Mouse (Mus musculus) forebrain, embryonic 15.5 days (tissue): ENCODE measurements around the gene Zfp804a. TPM values are rescaled to one million over a fixed set of nuclear protein-coding genes. Genes with fewer than 3 reads are reported as not detected.

Experiments used
- ATAC-seq: fragments of 200-750 bp; cut with Nextera tagmentation; replicated peaks from 2 replicates; pipeline ENCODE4 v1.8.0; 2017; ENCODE audit warnings: mild to moderate bottlenecking, moderate TSS enrichment, moderate library complexity
- H3K27ac ChIP-seq: fragments of 300-500 bp; sonication (generic); replicated peaks from 2 replicates; pipeline ENCODE4 v1.5.1; 2015; ENCODE audit warnings: mild to moderate bottlenecking, inconsistent platforms
- H3K27me3 ChIP-seq: fragments of 300-500 bp; sonication (generic); 2 replicates; pipeline ENCODE4 v1.6.1; 2015; ENCODE audit warnings: inconsistent platforms
- H3K36me3 ChIP-seq: fragments of 300-500 bp; sonication (generic); 2 replicates; pipeline ENCODE4 v1.6.1; 2015; ENCODE audit warnings: mild to moderate bottlenecking, inconsistent platforms
- H3K4me1 ChIP-seq: fragments of 300-500 bp; sonication (generic); 2 replicates; pipeline ENCODE4 v1.6.1; 2015; ENCODE audit warnings: inconsistent platforms
- H3K4me2 ChIP-seq: fragments of 300-500 bp; sonication (generic); replicated peaks from 2 replicates; pipeline ENCODE4 v1.6.1; 2015; ENCODE audit warnings: mild to moderate bottlenecking, inconsistent platforms
- H3K4me3 ChIP-seq: fragments of 300-500 bp; sonication (generic); 2 replicates; pipeline ENCODE4 v1.5.1; 2015; ENCODE audit warnings: mild to moderate bottlenecking, inconsistent platforms
- H3K9ac ChIP-seq: fragments of 300-500 bp; sonication (generic); replicated peaks from 2 replicates; pipeline ENCODE4 v1.6.1; 2015; ENCODE audit warnings: mild to moderate bottlenecking, inconsistent platforms
- H3K9me3 ChIP-seq: fragments of 300-500 bp; sonication (generic); 2 replicates; pipeline ENCODE4 v1.6.1; 2016; ENCODE audit warnings: inconsistent platforms
- WGBS: fragments of 180-500 bp; shearing (Covaris S2); methylation state at CpG from one replicate; pipeline ENCODE4 v1.1.7; 2015; ENCODE audit warnings: mixed read lengths; 5-methylcytosine and 5-hydroxymethylcytosine counted together
- polyA plus RNA-seq: library from polyadenylated mRNA; unstranded; fragments of >200 nt; fragmentation: Nextera tagmentation; extraction: Ambion mirVana; gene quantifications from 2 replicates; pipeline ENCODE4 v1.2.1, GENCODE M21; 2015

Gene Zfp804a
- 6.1 and 6.3 TPM in 2 replicates for polyA plus RNA-seq

DNA sequence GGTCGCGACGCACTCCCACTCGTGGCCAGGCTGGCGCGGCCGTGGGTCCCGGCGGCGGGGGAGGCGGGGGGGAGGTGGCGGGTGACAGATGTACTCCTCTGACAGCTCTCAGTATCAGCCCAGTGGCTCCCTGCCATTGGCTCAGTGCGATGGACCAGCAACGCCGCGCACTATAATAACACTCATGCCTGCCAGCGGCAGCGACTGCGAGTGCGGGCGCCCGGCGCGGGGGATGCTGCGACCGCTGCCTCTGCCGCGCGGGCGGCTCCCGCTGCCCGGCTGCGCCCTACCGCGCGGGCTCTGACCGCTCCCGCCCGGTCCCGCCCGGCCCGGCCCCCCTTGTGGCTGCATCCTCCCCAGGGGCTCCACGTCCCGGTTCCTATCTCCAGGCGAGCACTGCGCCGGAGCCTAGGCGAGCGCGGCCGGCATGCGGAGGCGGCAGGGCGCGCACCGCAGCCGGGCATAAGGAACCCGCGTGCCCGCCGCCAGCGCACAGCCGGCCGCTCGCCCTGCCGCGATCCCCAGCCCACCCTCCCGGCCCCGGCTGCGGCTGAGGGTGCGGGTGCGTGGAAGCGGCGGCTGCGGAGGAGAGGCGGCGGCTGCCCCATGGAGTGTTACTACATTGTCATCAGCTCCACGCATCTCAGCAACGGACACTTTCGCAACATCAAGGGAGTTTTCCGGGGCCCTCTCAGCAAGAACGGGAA is at the start of gene Zfp804a:
Zfp804a (plus strand) TSS at position 38 of the 707 bp plus-strand sequence.
- peak within 1 kb of the TSS; percentile 91 for H3K4me3 ChIP-seq
- peak within 1 kb of the TSS; percentile 80 for H3K4me2 ChIP-seq
- H3K27me3 ChIP-seq, result no peaks in the 10 kb centered on the region
- H3K9me3 ChIP-seq, result no peaks in the 10 kb centered on the region
- WGBS, result under 1% methylated on average over 62 of the region's 82 CpGs
- H3K36me3 ChIP-seq, result no peaks in the 10 kb centered on the region
- ATAC-seq, result peak; percentile 95
- peak within 1 kb of the TSS; percentile 93 for H3K27ac ChIP-seq
- peak within 1 kb of the TSS; percentile 86 for H3K9ac ChIP-seq
- peaks cover 12% of the 10 kb centered on the region for H3K4me1 ChIP-seq

DNA sequence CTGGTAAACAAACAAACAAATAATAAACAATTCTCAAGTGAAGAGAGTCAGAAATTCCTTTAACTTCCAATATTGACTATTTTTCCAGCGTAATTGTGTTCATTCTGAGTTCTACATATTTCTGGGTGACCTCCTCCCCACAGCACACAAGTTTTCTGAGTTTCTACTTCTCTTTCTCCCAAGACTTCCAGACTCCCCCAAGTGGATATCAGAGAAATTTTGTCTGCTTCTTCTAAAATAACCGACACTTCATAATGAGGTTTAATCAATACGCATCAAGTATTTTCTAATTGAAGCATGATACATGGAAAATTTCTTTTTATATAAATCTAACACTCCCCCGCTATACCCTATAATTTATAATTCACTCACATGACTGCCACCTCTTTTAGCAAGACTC is 1.4 kb upstream of the Zfp804a start:
- Histone ChIP-seq H3K4me1 (peaks cover 12% of the 10 kb centered on the region), H3K27ac (peak overlapping the region; percentile 93; the same call in 1 of the 2 replicates), H3K9me3 (no peaks in the 10 kb centered on the region), H3K4me3 (peak overlapping the region; percentile 91), H3K36me3 (no peaks in the 10 kb centered on the region), H3K9ac (no peak overlapping the region), H3K27me3 (no peaks in the 10 kb centered on the region), H3K4me2 (peak overlapping the region; percentile 80)
- ATAC-seq, result no peak
- 62% methylated on average over 4 of the region's 4 CpGs for WGBS

DNA sequence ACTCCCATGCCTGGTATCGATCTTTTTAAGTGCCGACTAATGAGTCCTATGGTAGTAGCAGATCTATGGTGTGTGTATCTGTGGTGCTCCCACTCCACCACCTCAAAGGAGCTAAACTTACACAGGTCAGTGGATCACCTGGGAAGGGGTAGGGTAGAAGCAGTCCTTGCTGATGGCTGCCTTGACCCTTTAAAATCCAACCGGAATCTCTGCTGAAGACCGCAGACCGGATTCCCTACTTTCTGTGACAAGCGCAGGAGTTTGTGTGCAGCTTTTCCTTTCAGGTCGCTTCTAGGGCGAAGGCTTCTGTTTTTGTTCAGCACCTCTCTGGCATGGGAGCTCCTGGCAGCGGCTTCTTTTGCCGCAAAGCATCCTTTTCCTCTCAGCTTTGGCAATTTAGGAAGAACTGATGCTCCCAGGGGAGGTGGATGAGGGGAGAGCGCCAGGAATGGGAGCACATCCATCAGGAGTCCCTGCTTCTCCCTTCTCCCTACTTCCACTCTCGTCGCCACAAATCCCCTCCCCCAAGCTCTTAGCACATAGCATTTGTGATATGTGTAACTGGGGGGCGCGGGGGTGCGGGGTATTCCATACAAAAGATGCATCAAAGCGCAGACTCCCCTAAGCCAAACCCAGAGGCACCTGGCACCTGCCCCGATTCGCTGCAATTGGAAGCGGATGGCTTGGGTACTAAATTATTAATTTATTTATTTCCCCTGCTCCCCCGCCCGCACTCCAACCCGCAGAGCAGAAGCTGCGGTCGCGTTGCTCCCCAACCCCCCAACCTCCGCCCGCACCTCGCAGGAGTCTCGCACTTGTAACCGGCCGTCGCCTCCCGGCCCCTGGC is 461 bp upstream of the Zfp804a start:
- H3K4me3 ChIP-seq, result peak overlapping the region; percentile 91
- peak overlapping the region; percentile 93 for H3K27ac ChIP-seq
- peaks cover 12% of the 10 kb centered on the region for H3K4me1 ChIP-seq
- 1% methylated on average over 34 of the region's 34 CpGs for WGBS
- H3K9ac ChIP-seq, result peak overlapping the region; percentile 86
- H3K27me3 ChIP-seq, result no peaks in the 10 kb centered on the region
- peak overlapping the region; percentile 80 for H3K4me2 ChIP-seq
- peak; percentile 83 for ATAC-seq
- H3K9me3 ChIP-seq, result no peaks in the 10 kb centered on the region
- no peaks in the 10 kb centered on the region for H3K36me3 ChIP-seq

DNA sequence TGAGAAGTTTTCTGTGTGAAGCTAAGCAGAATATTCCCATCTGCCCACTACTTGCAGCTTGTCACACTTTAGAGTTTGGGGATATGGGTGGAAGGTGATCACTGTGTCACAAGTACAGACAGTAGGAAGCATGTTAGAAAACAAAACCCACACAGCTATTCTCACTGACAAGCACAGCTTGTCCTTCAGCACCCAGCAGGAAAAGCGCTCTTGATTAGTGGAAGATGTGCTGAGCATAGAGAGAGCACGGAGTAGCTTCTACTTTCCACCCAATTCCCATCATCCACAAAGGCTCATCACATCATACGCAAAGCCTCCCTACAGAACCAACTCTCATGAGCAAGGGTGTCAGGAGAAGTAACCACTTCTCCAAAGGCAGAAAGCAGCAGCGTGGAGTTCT is 1.4 kb downstream of the Zfp804a start:
- Histone ChIP-seq H3K36me3 (no peaks in the 10 kb centered on the region), H3K9me3 (no peaks in the 10 kb centered on the region), H3K4me2 (peak overlapping the region; percentile 80), H3K9ac (peak overlapping the region; percentile 86), H3K4me1 (peaks cover 12% of the 10 kb centered on the region), H3K27me3 (no peaks in the 10 kb centered on the region), H3K4me3 (peak overlapping the region; percentile 91), H3K27ac (peak overlapping the region; percentile 93; the same call in 1 of the 2 replicates)
- WGBS, result 55% methylated on average over 4 of the region's 4 CpGs
- ATAC-seq, result no peak

DNA sequence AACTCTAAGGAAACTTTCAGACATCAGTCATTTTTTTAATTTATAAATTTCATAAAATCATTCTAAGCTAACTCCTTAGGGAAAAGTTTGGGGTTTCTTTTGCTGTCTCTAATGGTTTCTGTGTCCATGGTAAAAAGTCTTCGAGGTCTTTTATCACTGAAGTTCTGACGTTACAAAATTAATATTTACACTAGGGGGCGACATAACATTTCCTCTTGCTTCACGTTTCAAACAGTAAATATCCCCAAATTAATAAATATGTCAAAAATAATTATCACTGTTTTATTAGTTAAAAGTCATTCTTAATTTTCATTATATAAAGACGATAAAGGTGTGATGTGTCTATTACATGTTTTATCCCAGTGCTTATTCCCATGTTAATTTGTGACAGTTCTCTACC is 11.6 kb downstream of the Zfp804a start:
- Histone ChIP-seq H3K27me3 (no peaks in the 10 kb centered on the region), H3K4me1 (no peaks in the 10 kb centered on the region), H3K36me3 (no peaks in the 10 kb centered on the region), H3K4me2 (no peak overlapping the region), H3K9me3 (no peaks in the 10 kb centered on the region), H3K9ac (no peak overlapping the region), H3K4me3 (no peak overlapping the region), H3K27ac (no peak overlapping the region)
- ATAC-seq, result no peak
- 33% methylated on average over 5 of the region's 5 CpGs for WGBS

DNA sequence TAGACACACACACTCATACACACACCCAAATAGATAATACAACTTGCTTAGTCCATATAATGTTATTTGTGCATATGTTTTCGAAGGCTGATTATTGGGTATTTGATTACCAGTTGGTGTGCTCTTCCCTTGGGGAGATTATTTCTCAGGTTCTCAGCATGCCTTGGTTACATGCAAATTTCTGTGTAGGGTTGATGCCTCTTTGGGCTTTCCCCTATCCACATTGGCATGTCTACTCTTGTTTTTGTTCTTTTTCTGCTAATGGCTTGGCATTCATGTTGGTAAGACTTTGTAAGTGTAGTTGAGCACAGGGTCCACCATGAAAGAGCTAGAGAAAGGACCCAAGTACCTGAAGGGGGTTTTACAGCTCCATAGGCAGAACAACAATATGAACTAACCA is 14.9 kb downstream of the Zfp804a start:
- H3K27me3 ChIP-seq, result no peaks in the 10 kb centered on the region
- WGBS, result 88% methylated on average over 1 of the region's 1 CpGs
- H3K9ac ChIP-seq, result no peak overlapping the region
- H3K4me2 ChIP-seq, result no peak overlapping the region
- no peaks in the 10 kb centered on the region for H3K36me3 ChIP-seq
- no peak for ATAC-seq
- H3K4me3 ChIP-seq, result no peak overlapping the region
- no peak overlapping the region for H3K27ac ChIP-seq
- no peaks in the 10 kb centered on the region for H3K9me3 ChIP-seq
- no peaks in the 10 kb centered on the region for H3K4me1 ChIP-seq

DNA sequence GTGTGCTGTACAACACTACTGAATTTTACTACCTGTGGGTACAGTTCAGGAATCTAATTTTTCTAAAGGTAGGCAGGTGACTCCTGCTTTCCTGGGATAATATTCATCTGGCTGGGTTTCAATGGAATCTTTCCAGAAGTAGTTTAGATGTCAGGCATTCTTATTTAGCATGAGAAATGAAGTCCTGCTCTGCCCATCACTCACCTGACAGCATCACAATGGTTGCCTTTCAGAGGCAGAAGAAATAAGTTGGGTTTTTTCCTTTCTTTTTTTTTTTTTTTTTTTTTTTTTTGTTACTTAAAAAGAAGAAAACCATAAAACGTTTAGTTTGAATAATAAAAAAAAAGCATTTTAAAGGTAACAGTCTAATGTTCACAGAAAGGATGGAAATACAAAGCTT is 16.1 kb downstream of the Zfp804a start:
- Histone ChIP-seq H3K9me3 (no peaks in the 10 kb centered on the region), H3K4me3 (no peak overlapping the region), H3K4me1 (no peaks in the 10 kb centered on the region), H3K36me3 (no peaks in the 10 kb centered on the region), H3K27ac (no peak overlapping the region), H3K4me2 (no peak overlapping the region), H3K27me3 (no peaks in the 10 kb centered on the region), H3K9ac (no peak overlapping the region)
- WGBS, result 26% methylated on average over 1 of the region's 1 CpGs
- ATAC-seq, result no peak

DNA sequence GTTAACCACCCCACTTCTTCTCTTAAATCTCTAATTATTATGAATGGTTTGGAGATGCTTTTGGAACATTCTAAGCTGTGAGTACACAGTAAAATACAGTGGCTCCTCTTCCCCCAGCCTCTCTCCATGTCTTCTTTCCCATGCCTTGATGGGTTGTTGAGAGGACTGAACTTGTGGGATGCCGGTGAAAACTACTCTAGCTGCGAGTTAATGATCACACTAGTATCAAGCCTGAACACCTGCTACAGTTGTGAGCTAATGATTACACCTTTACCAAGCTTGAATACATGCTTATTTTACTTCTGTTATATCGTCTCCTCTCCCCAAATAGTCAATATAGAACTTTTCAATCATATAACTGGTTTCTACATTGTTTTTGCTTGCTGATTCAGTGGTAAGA is 23.9 kb downstream of the Zfp804a start:
- Histone ChIP-seq H3K27me3 (no peaks in the 10 kb centered on the region), H3K4me1 (no peaks in the 10 kb centered on the region; the same call in 1 of the 2 replicates), H3K36me3 (no peaks in the 10 kb centered on the region), H3K4me3 (no peak overlapping the region), H3K9ac (no peak overlapping the region), H3K27ac (no peak overlapping the region), H3K9me3 (no peaks in the 10 kb centered on the region), H3K4me2 (no peak overlapping the region)
- ATAC-seq, result no peak
- WGBS, result 92% methylated on average over 3 of the region's 3 CpGs

DNA sequence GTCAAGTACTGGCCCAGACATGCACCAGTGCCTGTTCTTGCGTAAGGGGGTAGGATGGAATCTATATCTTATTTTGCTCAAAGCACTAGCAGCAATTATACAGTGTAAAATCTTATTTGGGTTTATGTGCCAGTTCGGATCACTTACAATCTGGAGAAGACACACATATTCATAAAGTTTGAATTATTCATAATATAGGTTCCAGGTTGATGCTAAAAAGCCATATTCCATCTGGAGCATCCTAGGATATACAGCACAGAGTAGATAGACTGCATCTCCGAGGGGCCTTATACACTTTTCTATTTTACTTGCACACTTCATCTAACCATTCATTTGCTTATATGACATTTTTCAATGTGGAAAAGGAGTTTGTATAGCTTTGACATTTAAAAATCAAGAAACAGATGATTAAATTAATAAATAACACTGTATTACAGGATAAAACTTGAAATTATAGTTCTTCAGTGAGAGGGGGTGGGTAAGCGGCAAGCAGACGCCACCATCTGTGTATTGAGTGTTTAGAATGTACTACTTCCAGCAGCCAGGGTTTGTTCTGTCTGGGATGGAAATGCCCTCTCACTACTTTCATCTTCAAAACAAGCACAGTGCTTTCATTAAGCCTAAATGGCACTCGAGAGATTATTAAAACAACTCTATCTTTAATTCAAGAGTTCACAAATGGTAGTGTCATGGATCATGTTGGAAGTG is 25.4 kb downstream of the Zfp804a start:
- peak; percentile 83 for ATAC-seq
- Histone ChIP-seq H3K9ac (no peak overlapping the region), H3K27me3 (no peaks in the 10 kb centered on the region), H3K4me3 (no peak overlapping the region), H3K9me3 (no peaks in the 10 kb centered on the region), H3K4me1 (no peaks in the 10 kb centered on the region; the same call in 1 of the 2 replicates), H3K4me2 (no peak overlapping the region), H3K36me3 (no peaks in the 10 kb centered on the region), H3K27ac (peak overlapping the region; percentile 34; the same call in 1 of the 2 replicates)
- WGBS, result 58% methylated on average over 6 of the region's 6 CpGs

DNA sequence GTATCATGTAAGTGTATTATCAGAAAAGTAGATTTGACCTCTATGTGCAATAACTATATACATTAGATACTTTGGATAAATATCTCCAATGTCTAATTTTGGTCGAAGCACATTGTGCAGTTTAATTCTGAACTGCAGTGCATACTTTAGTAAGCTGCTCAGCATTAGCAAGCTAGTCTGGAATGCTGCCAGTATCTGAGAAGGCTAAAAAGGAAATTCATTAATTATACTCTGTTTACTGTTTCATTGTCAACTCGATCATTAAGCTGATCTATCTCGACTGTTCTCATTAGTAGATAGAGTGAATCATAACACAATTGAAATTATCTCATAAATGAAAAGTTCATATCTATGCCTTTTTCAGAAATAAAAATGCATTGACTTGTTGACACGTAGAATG is 27.7 kb downstream of the Zfp804a start:
- Histone ChIP-seq H3K36me3 (no peaks in the 10 kb centered on the region), H3K27ac (no peak overlapping the region), H3K9ac (no peak overlapping the region), H3K4me3 (no peak overlapping the region), H3K9me3 (no peaks in the 10 kb centered on the region), H3K4me2 (no peak overlapping the region), H3K27me3 (no peaks in the 10 kb centered on the region), H3K4me1 (no peaks in the 10 kb centered on the region; the same call in 1 of the 2 replicates)
- ATAC-seq, result peak; percentile 30; the same call in 1 of the 2 replicates
- whole genome bisulfite sequencing, result 21% methylated on average over 4 of the region's 4 CpGs

DNA sequence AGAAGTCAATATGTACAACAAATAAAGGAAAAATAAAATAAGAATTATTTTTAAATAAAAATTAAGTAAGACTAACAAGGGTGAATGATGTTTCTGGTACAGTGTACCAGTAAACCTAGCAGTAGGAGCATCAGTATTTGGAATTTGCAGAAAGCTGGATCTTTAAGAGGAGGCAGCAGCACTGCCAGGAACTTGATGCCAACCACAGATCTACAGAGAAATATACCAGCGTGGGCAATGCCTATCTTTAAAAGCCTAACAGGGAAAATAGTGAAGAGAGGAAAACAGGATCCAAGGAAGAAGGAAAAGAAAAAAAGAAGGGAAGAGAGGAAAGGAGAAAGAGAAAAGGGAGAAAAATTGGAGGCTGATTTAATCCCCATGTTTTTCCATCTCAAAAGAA is 60.1 kb downstream of the Zfp804a start:
- Histone ChIP-seq H3K27me3 (no peaks in the 10 kb centered on the region), H3K9ac (no peak overlapping the region), H3K4me2 (no peak overlapping the region), H3K9me3 (no peaks in the 10 kb centered on the region), H3K4me3 (no peak overlapping the region), H3K4me1 (no peaks in the 10 kb centered on the region), H3K36me3 (no peaks in the 10 kb centered on the region), H3K27ac (no peak overlapping the region)
- no peak for ATAC-seq
- WGBS, result 79% methylated on average over 1 of the region's 1 CpGs

DNA sequence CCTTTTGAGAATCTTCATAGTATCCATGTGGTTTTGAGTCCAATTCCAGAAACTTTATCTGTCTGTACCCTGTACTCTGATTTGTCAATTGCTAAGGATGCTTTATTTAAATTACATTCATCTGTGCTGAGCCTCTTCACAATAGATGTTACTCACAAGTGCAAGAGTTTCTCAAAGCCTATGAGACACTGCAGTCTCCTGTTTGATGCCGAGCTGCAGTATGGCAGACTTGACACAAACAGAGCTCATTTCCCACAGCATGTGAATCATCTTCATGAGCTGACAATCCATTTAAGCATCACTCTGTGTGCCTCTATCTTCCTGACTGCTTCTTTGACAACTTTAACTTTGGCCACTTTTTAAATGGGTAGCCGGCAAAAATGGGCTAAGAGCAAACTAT is 60.6 kb downstream of the Zfp804a start:
- no peaks in the 10 kb centered on the region for H3K27me3 ChIP-seq
- H3K9me3 ChIP-seq, result no peaks in the 10 kb centered on the region
- no peak for ATAC-seq
- no peak overlapping the region for H3K4me3 ChIP-seq
- WGBS, result 77% methylated on average over 2 of the region's 2 CpGs
- H3K4me1 ChIP-seq, result no peaks in the 10 kb centered on the region
- H3K9ac ChIP-seq, result no peak overlapping the region
- H3K4me2 ChIP-seq, result no peak overlapping the region
- H3K27ac ChIP-seq, result no peak overlapping the region
- H3K36me3 ChIP-seq, result no peaks in the 10 kb centered on the region
